ENCODE assay signal across 22 mouse cellular contexts in the genomic region with DNA sequence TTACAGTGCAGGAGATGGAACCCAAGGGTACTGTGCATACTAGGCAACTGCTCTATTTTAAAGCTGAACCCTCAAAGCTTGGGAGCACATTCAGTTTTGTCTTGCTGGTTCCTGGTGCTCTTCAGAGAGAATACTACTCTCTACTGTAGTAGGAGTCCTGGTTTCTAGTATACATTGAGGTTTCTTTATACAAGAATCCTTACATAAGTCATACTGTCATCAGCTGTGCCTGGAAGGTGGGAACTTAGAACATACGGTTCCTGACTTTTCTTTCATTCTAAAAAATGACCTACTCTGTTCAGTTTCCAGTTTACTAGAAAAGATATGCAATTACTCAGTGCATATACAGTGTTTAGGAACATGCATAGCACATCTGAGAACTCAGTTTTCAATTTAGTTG.
"Had no signal": no experiment of that assay in that cellular context is flagged by ENCODE, and none has a peak within 500 bp of the region (broad histone marks: within the 10 kb centered on the region; RNA-seq: fewer than 3 reads in every experiment).

No protein-coding gene starts in this region.

- ATAC-seq: hindbrain, embryonic 16.5 days; hindbrain, postnatal 0 days; inflammation-experienced regulatory T-cells, adult 6 months; intestine, embryonic 15.5 days; intestine, embryonic 16.5 days; intestine, postnatal 0 days had no signal

- DNase-seq: heart, postnatal 10 days; heart, postnatal 14 days; heart, postnatal 36 days; heart, postnatal 4 days; kidney, adult 11 months; kidney, adult 18-20 months; kidney, adult 2 months; kidney, adult 8-10 months; kidney, adult 9 months; kidney, postnatal 10 days; kidney, postnatal 14 days; kidney, postnatal 25 days; kidney, postnatal 36 days; kidney, postnatal 4 days; layer of hippocampus, adult 9-11 months; layer of hippocampus, postnatal 36 days had no signal
